28 mouse cellular contexts compared by ENCODE assay signal in the genomic region with DNA sequence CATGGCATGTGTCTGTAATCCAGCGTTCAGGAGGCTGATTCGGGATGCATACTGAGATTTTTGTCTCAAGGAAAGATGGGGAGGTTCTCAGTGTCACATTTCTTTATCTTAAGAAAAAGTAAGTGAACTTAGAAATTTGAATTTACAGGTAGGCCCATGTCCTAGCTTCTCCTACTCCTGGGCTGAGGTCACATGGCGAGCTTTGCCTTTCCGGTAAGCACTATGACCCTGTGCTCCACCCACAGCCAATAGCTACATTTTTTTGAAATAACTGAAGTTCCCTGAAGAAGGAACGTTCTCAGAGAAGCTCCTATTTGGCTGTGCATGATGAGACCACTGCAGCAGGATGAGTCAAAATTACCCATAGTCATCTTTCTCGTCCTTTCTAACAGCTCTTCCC.
DNase-seq lines count a peak whose midpoint lies in the region; ATAC-seq lines count a peak whose summit lies in the region.
"Had no signal": no experiment of that assay in that cellular context is flagged by ENCODE, and none has a peak within 500 bp of the region (broad histone marks: within the 10 kb centered on the region; RNA-seq: fewer than 3 reads in every experiment).

No protein-coding gene starts in this region.

- H3K27me3 ChIP-seq in liver, embryonic 12.5 days (replicated peaks), result no peaks in the 10 kb centered on the region
- H3K27me3 ChIP-seq in liver, embryonic 11.5 days (replicated peaks; ENCODE audit: control insufficient read depth, insufficient read depth, low read length), result no peaks in the 10 kb centered on the region
- no peaks in the 10 kb centered on the region for H3K27me3 ChIP-seq in embryonic facial prominence, embryonic 10.5 days (replicated peaks; ENCODE audit: low read depth, poor library complexity, severe bottlenecking)
- H3K27me3 ChIP-seq: CH12.LX; embryonic facial prominence, embryonic 12.5 days; forebrain, embryonic 12.5 days; Patski had no signal

- intact Hi-C loops in heart, postnatal 14 days (cut with DNase I), result no loop called here

- H3K9ac ChIP-seq in liver, embryonic 12.5 days, result no peak overlapping the region
- H3K9ac ChIP-seq in liver, embryonic 11.5 days (ENCODE audit: low read depth, low read length), result no peak overlapping the region
- H3K9ac ChIP-seq: embryonic facial prominence, embryonic 12.5 days; forebrain, embryonic 12.5 days had no signal

- DNase-seq in heart, adult 11 months, result peak; percentile 46
- no peak for DNase-seq in heart, postnatal 14 days
- DNase-seq in liver, embryonic 11.5 days (ENCODE audit: low spot score), result no peak
- no peak for DNase-seq in embryonic facial prominence, embryonic 10.5 days (ENCODE audit: low spot score)
- DNase-seq in yolk sac, embryonic 10.5 days (ENCODE audit: low spot score), result peak; percentile 59
- DNase-seq: adrenal gland, adult 8-10 months; adrenal gland, postnatal 25 days; B cell, adult 2 months; cerebellum, adult 11 months; cerebellum, adult 18-20 months; cerebellum, adult 8-10 months; cerebellum, adult 9-11 months; cerebellum, postnatal 14 days; cerebellum, postnatal 36 days; embryo, embryonic 11 days had no signal

- H3K4me1 ChIP-seq in liver, embryonic 12.5 days, result peaks cover 45% of the 10 kb centered on the region
- peaks cover 18% of the 10 kb centered on the region for H3K4me1 ChIP-seq in liver, embryonic 11.5 days (replicated peaks; ENCODE audit: control insufficient read depth, insufficient read depth, low read length)
- H3K4me1 ChIP-seq in embryonic facial prominence, embryonic 10.5 days, result peaks cover 23% of the 10 kb centered on the region
- H3K4me1 ChIP-seq: forebrain, embryonic 12.5 days had no signal

- no peak overlapping the region for H3K4me3 ChIP-seq in liver, embryonic 12.5 days
- H3K4me3 ChIP-seq in liver, embryonic 11.5 days (ENCODE audit: low read depth, low read length), result no peak overlapping the region
- H3K4me3 ChIP-seq in embryonic facial prominence, embryonic 10.5 days, result no peak overlapping the region
- H3K4me3 ChIP-seq: embryonic facial prominence, embryonic 12.5 days; erythroblast, embryonic 14.5 days; forebrain, embryonic 10.5 days; forebrain, embryonic 12.5 days had no signal

- WGBS in liver, embryonic 12.5 days (ENCODE audit: insufficient replicate concordance), result 54% methylated on average over 6 of the region's 6 CpGs
- WGBS in liver, embryonic 11.5 days, result 55% methylated on average over 6 of the region's 6 CpGs
- WGBS in embryonic facial prominence, embryonic 10.5 days, result 54% methylated on average over 6 of the region's 6 CpGs

- ATAC-seq in liver, embryonic 12.5 days, result no peak
- no peak for ATAC-seq in liver, embryonic 11.5 days (replicated peaks; ENCODE audit: low FRiP score)
- ATAC-seq in erythroblast, adult 5-6 weeks (replicated peaks; ENCODE audit: low FRiP score, poor library complexity, severe bottlenecking), result no peak
- ATAC-seq: activated CD4-positive, CD25-positive, alpha-beta regulatory T cell, adult 4 months; CD4-positive, CD25-positive, alpha-beta regulatory T cell, adult 4 months; forebrain, embryonic 14.5 days; forebrain, embryonic 16.5 days had no signal

- 0 out of 2 replicates have a peak overlapping the region, but pooled peaks have one; percentile 22 for H3K27ac ChIP-seq in liver, embryonic 12.5 days
- no peak overlapping the region for H3K27ac ChIP-seq in liver, embryonic 11.5 days (ENCODE audit: low read depth, low read length)
- 0 out of 2 replicates have a peak overlapping the region, but pooled peaks have one; percentile 19 for H3K27ac ChIP-seq in embryonic facial prominence, embryonic 10.5 days (replicated peaks)
- H3K27ac ChIP-seq: embryonic facial prominence, embryonic 12.5 days; forebrain, embryonic 10.5 days; forebrain, embryonic 12.5 days had no signal

- no peaks in the 10 kb centered on the region for H3K36me3 ChIP-seq in liver, embryonic 12.5 days
- H3K36me3 ChIP-seq in liver, embryonic 11.5 days (ENCODE audit: control insufficient read depth, insufficient read depth, low read length), result no peaks in the 10 kb centered on the region
- H3K36me3 ChIP-seq in embryonic facial prominence, embryonic 10.5 days (replicated peaks), result no peaks in the 10 kb centered on the region
- H3K36me3 ChIP-seq: embryonic facial prominence, embryonic 12.5 days; forebrain, embryonic 10.5 days; forebrain, embryonic 12.5 days; G1E had no signal

- no peak overlapping the region for H3K4me2 ChIP-seq in liver, embryonic 12.5 days
- H3K4me2 ChIP-seq in liver, embryonic 11.5 days, result no peak overlapping the region
- H3K4me2 ChIP-seq: embryonic facial prominence, embryonic 12.5 days; forebrain, embryonic 12.5 days had no signal

- H3K9me3 ChIP-seq in liver, embryonic 12.5 days (replicated peaks), result no peaks in the 10 kb centered on the region
- no peaks in the 10 kb centered on the region for H3K9me3 ChIP-seq in liver, embryonic 11.5 days (ENCODE audit: control insufficient read depth, low read length)
- H3K9me3 ChIP-seq in embryonic facial prominence, embryonic 10.5 days, result no peaks in the 10 kb centered on the region
- H3K9me3 ChIP-seq: embryonic facial prominence, embryonic 12.5 days; forebrain, embryonic 10.5 days; forebrain, embryonic 12.5 days; G1E had no signal

Comparison
In these comparisons a context has a peak if more than half of its experiments do, and no peak if none do; other contexts are left out.
1. DNase-seq: peak in heart, adult 11 months (single experiment) and yolk sac, embryonic 10.5 days (single experiment); none in heart, postnatal 14 days (0 of 2), liver, embryonic 11.5 days (single experiment) and embryonic facial prominence, embryonic 10.5 days (single experiment).